Mouse (Mus musculus) cerebellum, postnatal 10 days (tissue): ENCODE measurements at regions not wholly inside any gene's neighbourhood (a gene's known extent, or its start where the extent isn't known, plus 50 kb on each side); places are given as distances from the start of the nearest gene placed in this dataset.

Experiments used
- DNase-seq, 2 experiments: peaks; one replicate each; pipeline ENCODE4 v3.0.0; 2021; ENCODE audit warnings: mixed read lengths in 2 of 2

- no peak for DNase-seq
These were observed 54.3 kb upstream of the Htatip2 start for GRCm38 (mm10) chr7:49704635-49705034.

GRCm38 (mm10) chr7:49700734-49701133, 58.2 kb upstream of the Htatip2 start:
- no peak for DNase-seq

- DNase-seq = no peak
These were observed 58.9 kb upstream of the Htatip2 start for GRCm38 (mm10) chr7:49700024-49700390.

- DNase-seq = peak in 1 of 2 experiments; percentile 23
These were observed 59.5 kb upstream of the Htatip2 start for GRCm38 (mm10) chr7:49699107-49700023.

GRCm38 (mm10) chr7:49696228-49696627, 59.6 kb upstream of the Dbx1 start:
- DNase-seq = no peak

DNA sequence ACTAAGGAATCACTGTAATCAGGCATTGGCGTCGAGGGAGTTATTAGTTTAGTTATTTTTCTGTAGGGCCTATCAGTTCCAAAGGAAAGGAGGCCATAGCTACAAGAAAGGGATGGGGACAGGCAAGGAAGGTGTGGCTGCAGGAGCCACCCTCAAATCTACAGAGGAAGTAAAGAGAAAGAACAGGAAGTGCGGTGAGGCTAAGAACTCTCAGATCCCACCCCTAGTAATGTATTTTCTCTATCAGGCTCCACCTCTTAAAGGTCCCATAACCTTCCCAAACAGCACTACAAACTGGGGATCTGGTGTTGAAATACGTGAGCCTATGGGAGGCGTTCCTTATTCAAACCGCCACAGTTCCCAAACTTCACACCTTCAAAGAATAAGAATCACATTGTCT, 52.9 kb upstream of the Dbx1 start:
- no peak for DNase-seq

- no peak for DNase-seq
These were observed 52.1 kb upstream of the Dbx1 start for GRCm38 (mm10) chr7:49688521-49689399.

- no peak for DNase-seq
These were observed 51.2 kb upstream of the Dbx1 start for GRCm38 (mm10) chr7:49687658-49688376.

GRCm38 (mm10) chr7:49686992-49687391, 50.3 kb upstream of the Dbx1 start:
- no peak for DNase-seq
